ENCODE assay signal across 8 mouse cellular contexts in genomic region chr12:59130651-59131577, GRCm38 (mm10). TPM values are rescaled to one million over a fixed set of nuclear protein-coding genes. Genes with fewer than 3 reads are reported as not detected.
A peak's percentile ranks its signal among the peaks of the same experiment; 100 is the strongest.
DNase-seq lines count a peak whose midpoint lies in the region; ATAC-seq lines count a peak whose summit lies in the region.

No protein-coding gene starts in this region.

- no peaks in the 10 kb centered on the region for H3K9me3 ChIP-seq in forebrain, embryonic 10.5 days
- no peaks in the 10 kb centered on the region for H3K9me3 ChIP-seq in heart, embryonic 16.5 days (replicated peaks; ENCODE audit: control insufficient read depth, low read length)
- H3K9me3 ChIP-seq in liver, embryonic 15.5 days (replicated peaks): no peaks in the 10 kb centered on the region
- no peaks in the 10 kb centered on the region for H3K9me3 ChIP-seq in neural tube, embryonic 12.5 days

- H3K4me3 ChIP-seq in forebrain, embryonic 10.5 days: peak overlapping the region; percentile 80
- peak overlapping the region; percentile 92 for H3K4me3 ChIP-seq in heart, embryonic 16.5 days (ENCODE audit: low read length)
- peak overlapping the region; percentile 93 for H3K4me3 ChIP-seq in liver, embryonic 15.5 days (replicated peaks)
- H3K4me3 ChIP-seq in neural tube, embryonic 12.5 days: peak overlapping the region; percentile 81

- H3K4me2 ChIP-seq in heart, embryonic 16.5 days (ENCODE audit: low read depth, low read length): peak overlapping the region; percentile 88
- peak overlapping the region; percentile 99 for H3K4me2 ChIP-seq in liver, embryonic 15.5 days
- H3K4me2 ChIP-seq in neural tube, embryonic 12.5 days (replicated peaks): peak overlapping the region; percentile 74

- H3K27me3 ChIP-seq in forebrain, embryonic 10.5 days (ENCODE audit: poor library complexity, severe bottlenecking): no peaks in the 10 kb centered on the region
- no peaks in the 10 kb centered on the region for H3K27me3 ChIP-seq in heart, embryonic 16.5 days (ENCODE audit: control insufficient read depth, insufficient read depth, low read length)
- no peaks in the 10 kb centered on the region for H3K27me3 ChIP-seq in liver, embryonic 15.5 days
- no peaks in the 10 kb centered on the region for H3K27me3 ChIP-seq in neural tube, embryonic 12.5 days (replicated peaks)

- peak overlapping the region; percentile 97 for H3K27ac ChIP-seq in forebrain, embryonic 10.5 days
- H3K27ac ChIP-seq in heart, embryonic 16.5 days (ENCODE audit: low read length): peak overlapping the region; percentile 94
- peak overlapping the region; percentile 94 for H3K27ac ChIP-seq in liver, embryonic 15.5 days (replicated peaks)
- peak overlapping the region; percentile 89 for H3K27ac ChIP-seq in neural tube, embryonic 12.5 days

- peak overlapping the region; percentile 96 for H3K9ac ChIP-seq in heart, embryonic 16.5 days (ENCODE audit: low read length)
- H3K9ac ChIP-seq in liver, embryonic 15.5 days: peak overlapping the region; percentile 93
- H3K9ac ChIP-seq in neural tube, embryonic 12.5 days: peak overlapping the region; percentile 87

- H3K4me1 ChIP-seq in forebrain, embryonic 10.5 days: peaks cover 35% of the 10 kb centered on the region
- peaks cover 21% of the 10 kb centered on the region for H3K4me1 ChIP-seq in heart, embryonic 16.5 days (ENCODE audit: control insufficient read depth, insufficient read depth, low read length)
- peaks cover 53% of the 10 kb centered on the region for H3K4me1 ChIP-seq in liver, embryonic 15.5 days (replicated peaks)
- peaks cover 18% of the 10 kb centered on the region for H3K4me1 ChIP-seq in neural tube, embryonic 12.5 days

- WGBS in forebrain, embryonic 10.5 days: under 1% methylated on average over 100 of the region's 100 CpGs
- WGBS in heart, embryonic 16.5 days: under 1% methylated on average over 100 of the region's 100 CpGs
- under 1% methylated on average over 99 of the region's 100 CpGs for WGBS in liver, embryonic 15.5 days (ENCODE audit: insufficient replicate concordance)
- WGBS in neural tube, embryonic 12.5 days: under 1% methylated on average over 93 of the region's 100 CpGs

- H3K36me3 ChIP-seq in forebrain, embryonic 10.5 days (replicated peaks): peaks cover 12% of the 10 kb centered on the region
- no peaks in the 10 kb centered on the region for H3K36me3 ChIP-seq in heart, embryonic 16.5 days (ENCODE audit: control insufficient read depth, insufficient read depth)
- peaks cover 4% of the 10 kb centered on the region; the same call in 1 of the 2 replicates for H3K36me3 ChIP-seq in liver, embryonic 15.5 days (replicated peaks)
- H3K36me3 ChIP-seq in neural tube, embryonic 12.5 days: no peaks in the 10 kb centered on the region

- ATAC-seq in CD4-positive, CD25-positive, alpha-beta regulatory T cell, adult 4 months: peak; percentile 88
- peak; percentile 95 for ATAC-seq in heart, embryonic 16.5 days (replicated peaks; ENCODE audit: extremely low read depth, insufficient read depth, low FRiP score)
- peak; percentile 89 for ATAC-seq in liver, embryonic 15.5 days (ENCODE audit: insufficient read depth)
- peak; percentile 96 for ATAC-seq in neural tube, embryonic 12.5 days (ENCODE audit: low FRiP score, low read depth)

- peak; percentile 84 for DNase-seq in c-Kit-negative CD71-positive TER-119-positive erythroid progenitor cells, embryonic 14.5 days (ENCODE audit: low read depth, low spot score)
- peak; percentile 90 for DNase-seq in forebrain, embryonic 10.5 days (ENCODE audit: extremely low spot score, low spot score)
- peak; percentile 92 to 94 for DNase-seq in kidney, postnatal 36 days
- DNase-seq in telencephalon, adult 2 months (ENCODE audit: low read depth, low spot score): peak; percentile 85

RNA-seq across cellular contexts. Expression of gene Mia2, which starts 35.3 kb away (rescaled TPM):
- 10 to 100 TPM; 28.9 to 38.7 TPM for polyA plus RNA-seq in CD4-positive, CD25-positive, alpha-beta regulatory T cell, adult 4 months (2017; shearing (Covaris generic))
- polyA plus RNA-seq in forebrain, embryonic 10.5 days (2016; fragmentation: Nextera tagmentation; extraction: Ambion mirVana): 43.8 and 46.3 TPM in 2 replicates
- 43.0 and 63.6 TPM in 2 replicates for polyA plus RNA-seq in heart, embryonic 16.5 days (2015; fragmentation: Nextera tagmentation; extraction: Ambion mirVana)
- 45.0 and 46.1 TPM in 2 replicates for polyA plus RNA-seq in liver, embryonic 15.5 days (2015; fragmentation: Nextera tagmentation; extraction: Ambion mirVana)
- polyA plus RNA-seq in neural tube, embryonic 12.5 days (2016; fragmentation: Nextera tagmentation; extraction: Ambion mirVana): 52.2 and 53.8 TPM in 2 replicates

Comparison
In these comparisons a context has a peak if more than half of its experiments do, and no peak if none do; other contexts are left out.
1. Peak in every context shown above with its lines: DNase-seq, ATAC-seq, H3K4me3 ChIP-seq and H3K27ac ChIP-seq.